Mouse (Mus musculus): Measurements from ENCODE around the gene Ccdc28a.
A peak's percentile ranks its signal among the peaks of the same experiment; 100 is the strongest.

Gene Ccdc28a

GRCm38 (mm10) chr10:18234560-18235401, at the start of gene Ccdc28a:
Ccdc28a (minus strand) TSS chr10:18234998.
- peak; percentile 98 to 99 for DNase-seq

- DNase-seq: no peak
Measured at GRCm38 (mm10) chr10:18283991-18284390, 49.2 kb upstream of the Ccdc28a start.

GRCm38 (mm10) chr10:18276090-18276734, 41.4 kb upstream of the Ccdc28a start:
- DNase-seq: no peak

- no peak for DNase-seq
Measured at GRCm38 (mm10) chr10:18251345-18251744, 16.5 kb upstream of the Ccdc28a start.

- DNase-seq: peak; percentile 9 to 14
Measured at GRCm38 (mm10) chr10:18243614-18244013, 8.8 kb upstream of the Ccdc28a start.

GRCm38 (mm10) chr10:18237191-18237590, 2.4 kb upstream of the Ccdc28a start:
- no peak for DNase-seq

GRCm38 (mm10) chr10:18236328-18236927, 1.6 kb upstream of the Ccdc28a start:
- no peak for DNase-seq

- no peak for DNase-seq
Measured at GRCm38 (mm10) chr10:18235402-18235747, 577 bp upstream of the Ccdc28a start.

- DNase-seq: peak; percentile 34 to 38
Measured at GRCm38 (mm10) chr10:18233891-18234290, 907 bp downstream of the Ccdc28a start.

- no peak for DNase-seq
Measured at GRCm38 (mm10) chr10:18224386-18224785, 10.4 kb downstream of the Ccdc28a start.

- DNase-seq: no peak
Measured at GRCm38 (mm10) chr10:18219351-18219750, 15.4 kb downstream of the Ccdc28a start.

- no peak for DNase-seq
Measured at GRCm38 (mm10) chr10:18214124-18214523, 20.7 kb downstream of the Ccdc28a start.

- DNase-seq: no peak
Measured at GRCm38 (mm10) chr10:18213373-18213772, 21.4 kb downstream of the Ccdc28a start.

- peak; percentile 36 for DNase-seq
Measured at GRCm38 (mm10) chr10:18210726-18211125, 24.1 kb downstream of the Ccdc28a start, which contains the start of gene Ect2l. Ect2l (minus strand) TSS chr10:18210890.

- DNase-seq: no peak
Measured at GRCm38 (mm10) chr10:18210119-18210518, 24.7 kb downstream of the Ccdc28a start.

- no peak for DNase-seq
Measured at GRCm38 (mm10) chr10:18204067-18204466, 30.7 kb downstream of the Ccdc28a start.

- DNase-seq: no peak
Measured at GRCm38 (mm10) chr10:18202401-18202800, 32.4 kb downstream of the Ccdc28a start.

- no peak for DNase-seq
Measured at GRCm38 (mm10) chr10:18200656-18201055, 34.1 kb downstream of the Ccdc28a start.

- no peak for DNase-seq
Measured at GRCm38 (mm10) chr10:18199919-18200318, 34.9 kb downstream of the Ccdc28a start.

- DNase-seq: no peak
Measured at GRCm38 (mm10) chr10:18198286-18199015, 36.3 kb downstream of the Ccdc28a start.

- peak; percentile 79 to 81 for DNase-seq
Measured at GRCm38 (mm10) chr10:18197206-18197979, 37.4 kb downstream of the Ccdc28a start.

GRCm38 (mm10) chr10:18194737-18195141, 40.1 kb downstream of the Ccdc28a start:
- no peak for DNase-seq
